Mouse (Mus musculus) lung, adult 2 months (tissue): ENCODE measurements around the gene Scn1a.
A peak's percentile ranks its signal among the peaks of the same experiment; 100 is the strongest.

Experiments
- CTCF ChIP-seq: fragments of 200-500 bp; IDR thresholded peaks from 2 replicates; pipeline ENCODE4 v1.5.1; 2011; ENCODE audit warnings: mild to moderate bottlenecking, low read length, control low read depth; ENCODE audit not compliant: insufficient read depth
- POLR2A ChIP-seq: fragments of 200-500 bp; IDR thresholded peaks from 2 replicates; pipeline ENCODE4 v1.6.1; 2011; ENCODE audit warnings: low read depth, mild to moderate bottlenecking, control low read depth, low read length, borderline replicate concordance; ENCODE audit errors: extremely low read depth

- TF ChIP-seq POLR2A (no peak), CTCF (peak; percentile 48; the same call in 1 of the 2 replicates)
Measured at GRCm38 (mm10) chr2:66409740-66410290, 30.8 kb downstream of the Scn1a start.
